Mouse (Mus musculus) hindbrain, embryonic 12.5 days (tissue): ENCODE measurements around the gene Gnpat. TPM values are rescaled to one million over a fixed set of nuclear protein-coding genes. Genes with fewer than 3 reads are reported as not detected.

Source experiments
- ATAC-seq: fragments of 200-750 bp; cut with Nextera tagmentation; 2 replicates; pipeline ENCODE4 v1.8.0; 2017; ENCODE audit warnings: moderate TSS enrichment; ENCODE audit not compliant: low FRiP score
- H3K27ac ChIP-seq: fragments of 300-500 bp; sonication (generic); 2 replicates; pipeline ENCODE4 v1.5.1; 2016; ENCODE audit warnings: mild to moderate bottlenecking
- H3K27me3 ChIP-seq: fragments of 300-500 bp; sonication (generic); 2 replicates; pipeline ENCODE4 v1.6.1; 2016; ENCODE audit warnings: mild to moderate bottlenecking
- H3K36me3 ChIP-seq: fragments of 300-500 bp; sonication (generic); 2 replicates; pipeline ENCODE4 v1.6.1; 2016; ENCODE audit warnings: mild to moderate bottlenecking
- H3K4me1 ChIP-seq: fragments of 300-500 bp; sonication (generic); 2 replicates; pipeline ENCODE4 v1.6.1; 2016
- H3K4me2 ChIP-seq: fragments of 300-500 bp; sonication (generic); replicated peaks from 2 replicates; pipeline ENCODE4 v1.6.1; 2016; ENCODE audit warnings: mild to moderate bottlenecking
- H3K4me3 ChIP-seq: fragments of 300-500 bp; sonication (generic); 2 replicates; pipeline ENCODE4 v1.5.1; 2016; ENCODE audit warnings: mild to moderate bottlenecking
- H3K9ac ChIP-seq: fragments of 300-500 bp; sonication (generic); 2 replicates; pipeline ENCODE4 v1.6.1; 2016; ENCODE audit warnings: mild to moderate bottlenecking, moderate library complexity
- H3K9me3 ChIP-seq: fragments of 300-500 bp; sonication (generic); replicated peaks from 2 replicates; pipeline ENCODE4 v1.6.1; 2016; ENCODE audit warnings: mild to moderate bottlenecking
- WGBS: fragments of 180-500 bp; shearing (Covaris S2); methylation state at CpG from one replicate; pipeline ENCODE4 v1.1.7; 2016; 5-methylcytosine and 5-hydroxymethylcytosine counted together
- polyA plus RNA-seq: library from polyadenylated mRNA; unstranded; fragments of >200 nt; fragmentation: Nextera tagmentation; extraction: Ambion mirVana; gene quantifications from 2 replicates; pipeline ENCODE4 v1.2.1, GENCODE M21; 2016

Gene Gnpat
- polyA plus RNA-seq, 1 experiment from 2014 or later, result 103 TPM

DNA sequence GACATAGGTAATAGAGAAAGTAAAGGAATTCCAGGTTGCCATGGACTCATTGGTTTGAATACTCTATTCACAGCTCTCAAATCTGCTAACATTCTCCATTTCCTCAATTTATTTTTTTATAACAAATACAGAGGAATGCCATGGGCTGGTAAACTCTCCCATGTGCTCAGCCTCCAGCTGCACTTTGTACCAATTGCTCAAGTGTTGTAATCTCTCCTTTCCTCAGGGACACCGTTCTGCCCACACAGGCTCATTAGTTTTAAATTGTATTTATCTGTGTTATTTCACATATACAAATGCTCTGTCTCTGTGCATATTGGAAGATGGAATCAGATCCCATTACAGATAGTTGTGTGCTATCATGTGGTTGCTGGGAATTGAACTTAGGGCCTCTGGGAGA lies 9.3 kb upstream of the Gnpat start:
- Histone ChIP-seq H3K4me1 (no peaks in the 10 kb centered on the region), H3K27ac (no peak overlapping the region), H3K36me3 (peaks cover 59% of the 10 kb centered on the region), H3K4me3 (no peak overlapping the region), H3K27me3 (no peaks in the 10 kb centered on the region), H3K9me3 (no peaks in the 10 kb centered on the region), H3K9ac (no peak overlapping the region), H3K4me2 (no peak overlapping the region)
- 95% methylated on average over 1 of the region's 1 CpGs for WGBS
- no peak for ATAC-seq

DNA sequence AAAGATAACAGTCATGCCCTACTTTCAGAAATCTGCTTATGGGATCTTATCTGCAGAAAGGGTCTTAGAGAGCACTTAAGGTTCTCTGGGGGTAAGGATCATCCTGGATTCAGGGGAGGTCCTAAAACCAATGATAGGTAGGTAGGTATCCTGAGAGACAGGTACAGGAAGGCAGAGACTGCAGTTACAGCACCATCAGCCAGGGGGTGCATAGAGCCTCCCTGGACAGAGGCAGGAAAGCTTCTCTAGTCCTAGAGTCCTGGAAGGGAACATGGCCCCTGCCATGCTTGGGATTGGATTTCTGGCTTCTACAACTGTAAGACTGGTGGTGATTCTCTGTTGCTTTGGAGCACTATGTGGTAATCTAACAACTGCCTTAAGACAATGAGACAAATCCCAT lies 3.4 kb upstream of the Gnpat start:
- Histone ChIP-seq H3K36me3 (peaks cover 59% of the 10 kb centered on the region), H3K4me1 (peaks cover 13% of the 10 kb centered on the region), H3K27me3 (no peaks in the 10 kb centered on the region), H3K9ac (no peak overlapping the region), H3K4me3 (no peak overlapping the region), H3K9me3 (no peaks in the 10 kb centered on the region), H3K27ac (no peak overlapping the region), H3K4me2 (no peak overlapping the region)
- ATAC-seq, result no peak

DNA sequence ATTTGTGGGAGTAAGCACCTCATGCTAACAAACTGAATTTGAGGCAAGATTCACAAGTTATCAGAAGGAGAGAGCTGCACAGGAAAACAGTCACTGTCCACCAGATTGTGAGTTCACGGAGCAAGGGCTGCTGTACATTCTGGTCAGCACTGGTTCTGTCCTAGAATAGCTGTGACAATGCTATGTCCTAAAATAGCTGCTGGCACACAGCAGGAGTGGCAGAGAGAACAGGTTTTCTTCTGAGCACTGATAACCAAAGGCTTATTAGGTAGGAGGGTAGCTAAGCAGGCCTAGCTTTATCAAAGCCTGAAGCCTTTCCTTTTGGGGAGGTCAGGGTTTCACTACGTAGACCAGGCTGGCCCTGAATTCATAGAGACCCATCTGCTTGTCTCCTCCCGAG lies 2.6 kb upstream of the Gnpat start:
- no peaks in the 10 kb centered on the region for H3K27me3 ChIP-seq
- no peak overlapping the region for H3K4me3 ChIP-seq
- 84% methylated on average over 3 of the region's 3 CpGs for WGBS
- no peak overlapping the region for H3K9ac ChIP-seq
- no peak for ATAC-seq
- no peak overlapping the region for H3K27ac ChIP-seq
- no peak overlapping the region for H3K4me2 ChIP-seq
- H3K4me1 ChIP-seq, result peaks cover 13% of the 10 kb centered on the region
- H3K9me3 ChIP-seq, result no peaks in the 10 kb centered on the region
- H3K36me3 ChIP-seq, result peaks cover 52% of the 10 kb centered on the region

DNA sequence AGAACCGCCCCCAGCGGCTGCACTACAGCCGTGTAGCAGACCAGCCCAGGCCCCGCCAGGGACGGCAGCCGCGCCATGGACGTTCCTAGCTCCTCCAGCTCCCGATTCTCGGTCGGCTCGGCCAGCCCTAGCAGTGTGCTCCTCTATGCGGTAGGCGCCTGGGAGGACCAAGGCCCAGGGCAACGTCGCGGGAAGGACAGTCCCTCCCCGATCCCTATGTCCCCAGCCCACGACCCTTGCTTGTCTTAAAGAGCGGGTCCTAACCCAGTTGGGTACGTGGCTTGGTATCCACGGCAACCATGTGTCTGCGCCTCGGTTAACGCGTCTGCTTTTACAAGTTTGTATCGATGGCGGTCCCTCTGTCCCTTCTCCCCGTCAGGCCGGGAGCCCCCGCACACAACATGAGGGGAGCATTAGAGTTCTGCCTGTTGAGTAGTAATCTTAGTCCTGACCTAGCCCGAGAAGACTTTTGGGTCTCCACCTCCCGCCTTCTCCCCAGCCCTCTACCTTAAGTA lies 387 bp downstream of the Gnpat start:
- H3K9me3 ChIP-seq, result no peaks in the 10 kb centered on the region
- no peaks in the 10 kb centered on the region for H3K27me3 ChIP-seq
- peaks cover 28% of the 10 kb centered on the region for H3K36me3 ChIP-seq
- peak; percentile 88 for ATAC-seq
- peak overlapping the region; percentile 83 for H3K4me2 ChIP-seq
- H3K4me1 ChIP-seq, result peaks cover 17% of the 10 kb centered on the region
- peak overlapping the region; percentile 92 for H3K27ac ChIP-seq
- peak overlapping the region; percentile 94 for H3K4me3 ChIP-seq
- 0% methylated on average over 33 of the region's 33 CpGs for WGBS
- peak overlapping the region; percentile 94 for H3K9ac ChIP-seq

DNA sequence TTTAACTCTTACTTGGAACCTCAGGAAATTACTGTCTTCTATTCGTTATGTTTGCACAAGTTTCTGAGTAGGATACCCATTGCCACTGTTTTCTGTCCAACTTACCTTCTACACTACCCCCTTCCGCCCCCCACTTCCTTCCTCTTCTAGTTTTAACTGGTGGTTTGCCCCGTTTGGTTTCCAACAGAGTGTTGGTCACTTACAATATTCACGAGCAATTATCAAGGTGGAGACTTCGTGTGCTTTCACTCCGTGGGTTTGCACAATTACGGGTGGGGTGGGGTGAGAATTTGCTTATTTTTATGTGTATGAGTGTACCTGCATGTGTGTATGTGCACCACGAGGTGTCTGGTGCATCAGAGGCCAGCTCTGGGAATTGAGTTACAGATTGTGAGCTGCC lies 896 bp downstream of the Gnpat start:
- no peak for ATAC-seq
- peak overlapping the region; percentile 94 for H3K4me3 ChIP-seq
- no peak overlapping the region for H3K27ac ChIP-seq
- H3K4me2 ChIP-seq, result peak overlapping the region; percentile 83
- peaks cover 17% of the 10 kb centered on the region for H3K4me1 ChIP-seq
- no peaks in the 10 kb centered on the region for H3K9me3 ChIP-seq
- peaks cover 23% of the 10 kb centered on the region for H3K36me3 ChIP-seq
- 24% methylated on average over 8 of the region's 8 CpGs for WGBS
- H3K9ac ChIP-seq, result peak overlapping the region; percentile 94
- no peaks in the 10 kb centered on the region for H3K27me3 ChIP-seq

DNA sequence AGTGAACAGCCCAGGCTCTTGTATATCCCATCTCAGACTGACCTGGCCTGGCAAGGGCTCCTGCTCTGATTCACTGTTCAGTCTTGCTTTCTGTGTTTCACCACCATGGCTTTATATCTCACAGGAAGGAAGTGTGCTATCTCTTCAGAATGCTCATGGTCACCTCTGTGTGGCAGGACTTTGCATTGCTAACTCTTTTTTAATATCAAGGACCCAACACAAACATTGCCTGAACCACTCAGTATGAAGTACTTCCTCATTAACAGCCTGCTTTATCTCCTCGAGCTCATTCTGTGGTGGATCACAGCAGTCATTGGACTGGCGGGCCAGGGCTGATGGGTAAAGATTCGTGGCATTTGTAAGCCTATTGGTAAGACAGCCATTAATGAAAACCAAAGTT lies 3.8 kb downstream of the Gnpat start:
- Histone ChIP-seq H3K9me3 (no peaks in the 10 kb centered on the region), H3K36me3 (peaks cover 14% of the 10 kb centered on the region), H3K4me1 (peaks cover 17% of the 10 kb centered on the region), H3K4me3 (no peak overlapping the region), H3K27me3 (no peaks in the 10 kb centered on the region), H3K9ac (no peak overlapping the region), H3K4me2 (no peak overlapping the region), H3K27ac (no peak overlapping the region)
- WGBS, result 83% methylated on average over 3 of the region's 3 CpGs
- no peak for ATAC-seq

DNA sequence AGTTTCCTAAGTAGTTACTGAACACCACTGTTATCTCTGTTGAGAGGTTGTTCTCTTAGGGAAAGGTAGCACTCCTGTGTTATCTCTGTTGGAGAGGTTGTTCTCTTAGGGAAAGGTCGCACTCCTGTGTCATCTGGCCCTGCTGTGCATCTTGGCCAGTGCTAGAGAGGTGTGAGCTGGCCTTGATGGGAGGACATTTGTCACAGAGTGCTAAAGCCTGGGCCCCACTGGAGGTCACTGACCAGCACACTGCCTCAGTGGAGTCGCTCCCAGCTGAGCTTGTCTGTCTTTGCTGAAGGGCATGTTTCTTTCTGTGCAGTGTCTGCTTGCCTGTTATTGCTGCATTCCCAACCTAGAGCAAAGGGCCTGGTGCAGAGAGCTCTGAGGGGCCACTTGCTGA lies 4.3 kb downstream of the Gnpat start:
- H3K4me3 ChIP-seq, result no peak overlapping the region
- peaks cover 18% of the 10 kb centered on the region for H3K36me3 ChIP-seq
- H3K9ac ChIP-seq, result no peak overlapping the region
- H3K27ac ChIP-seq, result no peak overlapping the region
- ATAC-seq, result no peak
- H3K27me3 ChIP-seq, result no peaks in the 10 kb centered on the region
- no peak overlapping the region for H3K4me2 ChIP-seq
- peaks cover 14% of the 10 kb centered on the region for H3K4me1 ChIP-seq
- H3K9me3 ChIP-seq, result no peaks in the 10 kb centered on the region
- whole genome bisulfite sequencing, result 80% methylated on average over 2 of the region's 2 CpGs

DNA sequence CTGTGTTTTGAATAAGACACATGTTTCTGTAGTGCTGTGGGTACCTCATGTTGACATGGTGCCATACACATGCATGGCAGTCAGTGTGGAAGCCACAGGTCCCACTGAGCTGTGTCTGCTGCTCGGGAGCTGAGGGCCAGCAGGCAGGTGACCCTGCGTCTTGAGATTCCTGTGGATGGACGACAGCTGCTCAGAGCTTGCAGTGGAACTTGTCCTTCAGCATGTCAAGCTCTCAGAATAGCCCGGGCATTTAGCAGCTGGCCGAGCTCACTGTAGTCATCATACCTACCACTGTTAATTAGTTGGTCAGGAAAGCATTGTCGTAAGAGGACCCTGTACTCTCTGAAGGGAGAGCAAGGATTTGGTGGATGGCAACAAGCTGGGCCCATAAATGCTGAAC lies 6.9 kb downstream of the Gnpat start:
- Histone ChIP-seq H3K27ac (no peak overlapping the region), H3K4me1 (peaks cover 4% of the 10 kb centered on the region; the same call in 1 of the 2 replicates), H3K4me2 (no peak overlapping the region), H3K9ac (no peak overlapping the region), H3K27me3 (no peaks in the 10 kb centered on the region), H3K9me3 (no peaks in the 10 kb centered on the region), H3K4me3 (no peak overlapping the region), H3K36me3 (peaks cover 43% of the 10 kb centered on the region)
- WGBS, result 89% methylated on average over 6 of the region's 6 CpGs
- ATAC-seq, result no peak

DNA sequence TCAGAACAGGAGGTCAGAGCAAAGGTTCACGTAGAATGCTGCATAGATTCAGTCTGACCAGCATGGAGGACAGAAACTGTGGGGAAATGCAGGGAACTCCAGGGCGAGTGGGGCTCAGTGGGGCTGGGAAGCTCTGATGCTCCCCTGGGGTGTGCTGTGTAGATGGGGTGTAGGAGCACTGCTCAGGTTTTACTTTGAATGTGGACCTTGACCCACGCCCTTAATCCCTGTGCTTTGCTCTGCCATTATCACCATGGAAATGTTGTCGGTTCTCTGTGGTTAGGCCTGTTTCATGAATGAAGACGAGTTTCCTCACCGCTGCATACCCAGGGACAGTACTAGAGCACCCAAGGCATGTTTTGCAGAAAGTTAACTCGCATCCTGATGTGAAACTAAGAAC lies 8.6 kb downstream of the Gnpat start:
- Histone ChIP-seq H3K4me2 (no peak overlapping the region), H3K4me3 (no peak overlapping the region), H3K27me3 (no peaks in the 10 kb centered on the region), H3K36me3 (peaks cover 56% of the 10 kb centered on the region), H3K9me3 (no peaks in the 10 kb centered on the region), H3K27ac (no peak overlapping the region), H3K4me1 (peaks cover 4% of the 10 kb centered on the region; the same call in 1 of the 2 replicates), H3K9ac (no peak overlapping the region)
- WGBS, result 90% methylated on average over 7 of the region's 7 CpGs
- no peak for ATAC-seq

DNA sequence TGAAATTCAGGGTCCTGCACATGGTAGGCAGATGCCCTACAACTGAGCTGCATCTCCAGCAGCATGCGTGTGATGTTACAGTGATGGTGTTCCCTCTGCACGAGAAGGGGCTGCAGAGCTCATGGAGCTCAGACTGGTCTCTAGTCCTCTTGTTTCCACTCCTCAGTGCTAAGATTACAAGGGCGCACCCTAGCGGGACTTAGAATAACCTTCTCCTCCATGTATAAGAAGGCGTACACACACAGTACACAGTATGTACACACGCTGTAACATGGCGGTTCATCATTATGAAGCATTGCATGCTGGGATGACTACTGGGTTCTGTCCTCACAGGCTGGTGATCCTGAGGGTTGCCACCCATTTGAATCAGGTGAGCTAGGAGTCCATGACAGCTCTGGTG lies 9.2 kb downstream of the Gnpat start:
- H3K36me3 ChIP-seq, result peaks cover 61% of the 10 kb centered on the region
- H3K9me3 ChIP-seq, result no peaks in the 10 kb centered on the region

DNA sequence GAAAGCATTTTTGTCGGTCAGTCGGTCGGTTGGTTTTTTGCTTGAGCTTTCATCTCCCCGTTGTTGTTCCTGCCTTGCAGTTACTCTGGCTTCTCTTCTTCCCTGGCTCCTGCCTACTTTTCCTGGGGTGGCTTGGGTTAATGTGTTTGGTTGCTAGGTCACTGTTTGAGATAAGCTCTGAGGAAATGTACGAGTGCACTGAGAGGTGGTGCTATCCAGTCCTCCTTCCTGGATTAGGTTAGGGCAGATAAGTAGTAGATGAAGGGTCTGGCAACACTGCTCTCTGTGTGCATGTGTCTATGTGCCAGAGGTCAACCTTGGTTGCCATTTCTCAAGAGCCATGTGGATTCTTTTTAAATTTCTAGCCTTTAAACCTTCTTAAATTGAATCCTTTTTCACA lies 9.9 kb downstream of the Gnpat start:
- 92% methylated on average over 5 of the region's 5 CpGs for WGBS
- ATAC-seq, result no peak
- no peak overlapping the region for H3K4me2 ChIP-seq
- H3K9ac ChIP-seq, result no peak overlapping the region
- H3K27me3 ChIP-seq, result no peaks in the 10 kb centered on the region
- H3K36me3 ChIP-seq, result peaks cover 64% of the 10 kb centered on the region
- no peaks in the 10 kb centered on the region for H3K4me1 ChIP-seq
- no peaks in the 10 kb centered on the region for H3K9me3 ChIP-seq
- no peak overlapping the region for H3K4me3 ChIP-seq
- no peak overlapping the region for H3K27ac ChIP-seq

More for the DNA sequence above, 9.2 kb downstream of the Gnpat start:
- H3K4me3 ChIP-seq, result no peak overlapping the region
- no peak overlapping the region for H3K4me2 ChIP-seq
- H3K27me3 ChIP-seq, result no peaks in the 10 kb centered on the region
- ATAC-seq, result no peak
- H3K9ac ChIP-seq, result no peak overlapping the region
- H3K4me1 ChIP-seq, result peaks cover 3% of the 10 kb centered on the region; the same call in 1 of the 2 replicates
- no peak overlapping the region for H3K27ac ChIP-seq
- 92% methylated on average over 7 of the region's 7 CpGs for WGBS

DNA sequence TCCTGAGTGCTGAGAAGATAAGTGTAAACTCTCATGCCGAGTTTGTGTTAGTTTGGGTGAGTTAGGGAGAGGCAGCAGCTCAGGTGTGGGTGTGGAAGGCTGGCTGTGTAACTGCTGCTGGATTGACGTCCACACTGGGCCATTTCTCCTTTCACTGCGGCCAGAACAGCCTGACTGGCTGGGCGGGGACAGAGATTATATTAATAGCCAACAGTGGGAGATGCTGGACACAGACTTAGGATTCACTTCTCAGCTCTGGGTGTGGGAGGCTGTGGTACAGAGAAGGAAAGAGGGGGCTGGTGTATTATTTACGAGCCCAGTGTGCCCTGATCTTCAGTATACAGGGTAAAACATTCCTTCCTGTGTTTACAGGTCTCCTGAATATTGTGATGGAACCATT lies 15.3 kb downstream of the Gnpat start:
- Histone ChIP-seq H3K4me1 (no peaks in the 10 kb centered on the region), H3K4me2 (no peak overlapping the region), H3K27ac (no peak overlapping the region), H3K4me3 (no peak overlapping the region), H3K9me3 (no peaks in the 10 kb centered on the region), H3K27me3 (no peaks in the 10 kb centered on the region), H3K36me3 (peaks cover 92% of the 10 kb centered on the region), H3K9ac (no peak overlapping the region)
- WGBS, result 85% methylated on average over 5 of the region's 5 CpGs
- no peak for ATAC-seq

DNA sequence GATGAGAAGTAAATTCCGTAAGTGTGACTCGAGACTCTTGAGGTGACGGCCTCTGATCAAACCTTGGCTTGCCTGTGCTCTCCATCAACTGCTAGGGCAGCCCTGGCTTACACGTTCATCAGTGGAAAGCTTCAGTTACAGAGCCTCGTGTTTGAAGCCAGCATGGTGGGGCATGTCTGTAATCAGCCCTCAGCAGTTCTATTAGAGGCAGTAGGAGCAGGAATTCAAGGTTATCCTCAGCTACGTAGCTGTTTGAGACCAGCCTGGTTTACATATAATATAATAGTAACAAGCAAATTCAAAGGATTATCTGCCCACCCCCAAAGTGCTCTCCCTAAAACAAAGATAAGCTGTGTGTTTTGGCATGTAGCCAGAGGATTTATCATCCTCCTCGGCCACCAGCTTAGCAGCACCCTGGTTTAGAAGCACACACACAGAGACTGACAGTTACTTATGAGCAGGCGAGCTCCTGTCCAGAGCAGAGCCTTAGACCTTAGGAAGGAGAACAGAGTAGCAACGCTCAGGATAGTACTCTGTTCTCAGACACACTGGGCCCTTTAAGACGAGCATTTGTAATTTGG lies 16.2 kb downstream of the Gnpat start:
- peaks cover 92% of the 10 kb centered on the region for H3K36me3 ChIP-seq
- no peak overlapping the region for H3K4me2 ChIP-seq
- H3K27ac ChIP-seq, result no peak overlapping the region
- no peaks in the 10 kb centered on the region for H3K4me1 ChIP-seq
- WGBS, result 93% methylated on average over 10 of the region's 10 CpGs
- H3K9me3 ChIP-seq, result no peaks in the 10 kb centered on the region
- H3K9ac ChIP-seq, result no peak overlapping the region
- H3K4me3 ChIP-seq, result no peak overlapping the region
- no peaks in the 10 kb centered on the region for H3K27me3 ChIP-seq
- ATAC-seq, result no peak
